Mouse (Mus musculus): ENCODE results near the gene Papss1.

Gene Papss1

GRCm38 (mm10) chr3:131636126-131636525 lies 71.6 kb downstream of the Papss1 start:
- no peak for DNase-seq (ENCODE audit: low spot score)

GRCm38 (mm10) chr3:131637008-131637407 lies 72.4 kb downstream of the Papss1 start:
- no peak for DNase-seq (ENCODE audit: low spot score)

GRCm38 (mm10) chr3:131637664-131638063 lies 73.1 kb downstream of the Papss1 start:
- DNase-seq (ENCODE audit: low spot score) = no peak

GRCm38 (mm10) chr3:131638216-131638615 lies 73.6 kb downstream of the Papss1 start:
- DNase-seq (ENCODE audit: low spot score) = no peak

GRCm38 (mm10) chr3:131642681-131643292 lies 78.2 kb downstream of the Papss1 start:
- no peak for DNase-seq (ENCODE audit: low spot score)

- DNase-seq (ENCODE audit: low spot score) = no peak
These were observed 80.6 kb downstream of the Papss1 start for GRCm38 (mm10) chr3:131645203-131645602.

- DNase-seq (ENCODE audit: low spot score) = no peak
These were observed 89.8 kb downstream of the Papss1 start for GRCm38 (mm10) chr3:131654366-131654765.

GRCm38 (mm10) chr3:131656032-131656431 lies 91.5 kb downstream of the Papss1 start:
- no peak for DNase-seq (ENCODE audit: low spot score)

GRCm38 (mm10) chr3:131660126-131660525 lies 95.6 kb downstream of the Papss1 start:
- DNase-seq (ENCODE audit: low spot score) = no peak

GRCm38 (mm10) chr3:131660629-131661028 lies 96.1 kb downstream of the Papss1 start:
- DNase-seq (ENCODE audit: low spot score) = no peak

GRCm38 (mm10) chr3:131662589-131663148 lies 98.1 kb downstream of the Papss1 start:
- DNase-seq (ENCODE audit: low spot score) = no peak

GRCm38 (mm10) chr3:131669910-131670309 lies 105.3 kb downstream of the Papss1 start:
- no peak for DNase-seq (ENCODE audit: low spot score)

- no peak for DNase-seq (ENCODE audit: low spot score)
These were observed 121.5 kb downstream of the Papss1 start for GRCm38 (mm10) chr3:131686106-131686505.

GRCm38 (mm10) chr3:131689949-131690348 lies 125.4 kb downstream of the Papss1 start:
- no peak for DNase-seq (ENCODE audit: low spot score)

- DNase-seq (ENCODE audit: low spot score) = no peak
These were observed 126.0 kb downstream of the Papss1 start for GRCm38 (mm10) chr3:131690543-131690942.

GRCm38 (mm10) chr3:131691202-131691601 lies 126.6 kb downstream of the Papss1 start:
- no peak for DNase-seq (ENCODE audit: low spot score)

Measured in T-cell, adult 2 months (primary cell).